Mouse (Mus musculus): ENCODE results near the gene Uchl4. TPM values are rescaled to one million over a fixed set of nuclear protein-coding genes. Genes with fewer than 3 reads are reported as not detected.
"Not testable (repeated sequence)": the region's sequence is repeated elsewhere in the genome, so short reads cannot be mapped to it uniquely, and the experiment has no call there.

Uchl4 gene
- total RNA-seq (2021), result 1 to 10 TPM; 1.3 to 1.9 TPM
- long read RNA-seq, experiment 1, result 0 reads
- long read RNA-seq, experiment 2, result 0 reads

GRCm38 (mm10) chr9:64234768-64235435 lies at the start of gene Uchl4:
Gene Uchl4, plus strand, starts transcription at chr9:64235201.
- peak within 1 kb of the TSS; percentile 48 for H3K27ac ChIP-seq
- DNase-seq, result no peak
- no peak for TF ChIP-seq CTCF (IDR thresholded peaks at IDR 0.05)
- H3K4me3 ChIP-seq, result no peak within 1 kb of the TSS
- intact Hi-C loops (cut with DNase I), result no loop called here

- intact Hi-C loops (cut with DNase I), result no loop called here
- H3K4me3 ChIP-seq, result no peak overlapping the region
- no peak for DNase-seq
- TF ChIP-seq CTCF (IDR thresholded peaks at IDR 0.05), result no peak
- H3K27ac ChIP-seq, result no peak overlapping the region
These were observed 41.1 kb upstream of the Uchl4 start for GRCm38 (mm10) chr9:64193879-64194278.

GRCm38 (mm10) chr9:64195554-64195953 lies 39.4 kb upstream of the Uchl4 start:
- no peak for DNase-seq
- intact Hi-C loops (cut with DNase I), result no loop called here
- TF ChIP-seq CTCF (IDR thresholded peaks at IDR 0.05), result no peak
- Histone ChIP-seq H3K4me3 (no peak overlapping the region), H3K27ac (no peak overlapping the region)

GRCm38 (mm10) chr9:64197524-64197923 lies 37.5 kb upstream of the Uchl4 start:
- no peak for DNase-seq
- intact Hi-C loops (cut with DNase I), result no loop called here
- no peak overlapping the region for H3K27ac ChIP-seq
- H3K4me3 ChIP-seq, result no peak overlapping the region
- TF ChIP-seq CTCF (IDR thresholded peaks at IDR 0.05), result no peak

GRCm38 (mm10) chr9:64198068-64198762 lies 36.8 kb upstream of the Uchl4 start:
- intact Hi-C loops (cut with DNase I), result no loop called here
- no peak for TF ChIP-seq CTCF (IDR thresholded peaks at IDR 0.05)
- DNase-seq, result no peak
- H3K27ac ChIP-seq, result no peak overlapping the region
- no peak overlapping the region for H3K4me3 ChIP-seq

- H3K4me3 ChIP-seq; H3K27ac ChIP-seq; intact Hi-C loops (cut with DNase I): not testable (repeated sequence)
These were observed 36.1 kb upstream of the Uchl4 start for GRCm38 (mm10) chr9:64198763-64199418.

GRCm38 (mm10) chr9:64199897-64200296 lies 35.1 kb upstream of the Uchl4 start:
- Histone ChIP-seq H3K4me3 (no peak overlapping the region), H3K27ac (no peak overlapping the region)
- DNase-seq, result no peak
- intact Hi-C loops (cut with DNase I), result no loop called here
- no peak for TF ChIP-seq CTCF (IDR thresholded peaks at IDR 0.05)

More at GRCm38 (mm10) chr9:64198763-64199418, 36.1 kb upstream of the Uchl4 start:
- not testable (repeated sequence) for DNase-seq

- no peak overlapping the region for H3K27ac ChIP-seq
- H3K4me3 ChIP-seq, result no peak overlapping the region
- intact Hi-C loops (cut with DNase I), result no loop called here
- no peak for TF ChIP-seq CTCF (IDR thresholded peaks at IDR 0.05)
- DNase-seq, result no peak
These were observed 32.7 kb upstream of the Uchl4 start for GRCm38 (mm10) chr9:64202331-64202730.

GRCm38 (mm10) chr9:64202866-64203265 lies 32.1 kb upstream of the Uchl4 start:
- Histone ChIP-seq H3K27ac (no peak overlapping the region), H3K4me3 (no peak overlapping the region)
- no peak for DNase-seq
- no peak for TF ChIP-seq CTCF (IDR thresholded peaks at IDR 0.05)
- intact Hi-C loops (cut with DNase I), result no loop called here

GRCm38 (mm10) chr9:64207509-64208084 lies 27.4 kb upstream of the Uchl4 start:
- no peak for DNase-seq
- Histone ChIP-seq H3K27ac (peak overlapping the region; percentile 20; the same call in 1 of the 2 replicates), H3K4me3 (no peak overlapping the region)
- TF ChIP-seq CTCF (IDR thresholded peaks at IDR 0.05), result no peak
- intact Hi-C loops (cut with DNase I), result no loop called here

GRCm38 (mm10) chr9:64214452-64214851 lies 20.5 kb upstream of the Uchl4 start:
- TF ChIP-seq CTCF (IDR thresholded peaks at IDR 0.05), result no peak
- DNase-seq, result no peak
- Histone ChIP-seq H3K27ac (no peak overlapping the region), H3K4me3 (no peak overlapping the region)
- intact Hi-C loops (cut with DNase I), result no loop called here

GRCm38 (mm10) chr9:64216090-64216489 lies 18.9 kb upstream of the Uchl4 start:
- Histone ChIP-seq H3K27ac (no peak overlapping the region), H3K4me3 (no peak overlapping the region)
- DNase-seq, result no peak
- no peak for TF ChIP-seq CTCF (IDR thresholded peaks at IDR 0.05)
- intact Hi-C loops (cut with DNase I), result no loop called here

GRCm38 (mm10) chr9:64216641-64217040 lies 18.4 kb upstream of the Uchl4 start:
- intact Hi-C loops (cut with DNase I), result no loop called here
- H3K27ac ChIP-seq, result no peak overlapping the region
- H3K4me3 ChIP-seq, result no peak overlapping the region
- no peak for TF ChIP-seq CTCF (IDR thresholded peaks at IDR 0.05)
- DNase-seq, result no peak
